Mouse (Mus musculus) embryo, embryonic 10 days (tissue): ENCODE measurements at regions not wholly inside any gene's neighbourhood (a gene's known extent, or its start where the extent isn't known, plus 50 kb on each side); places are given as distances from the start of the nearest gene placed in this dataset.

Experiments
- DNase-seq: peaks from one replicate; pipeline ENCODE4 v3.0.0-alpha.2; 2015; ENCODE audit warnings: low spot score

DNA sequence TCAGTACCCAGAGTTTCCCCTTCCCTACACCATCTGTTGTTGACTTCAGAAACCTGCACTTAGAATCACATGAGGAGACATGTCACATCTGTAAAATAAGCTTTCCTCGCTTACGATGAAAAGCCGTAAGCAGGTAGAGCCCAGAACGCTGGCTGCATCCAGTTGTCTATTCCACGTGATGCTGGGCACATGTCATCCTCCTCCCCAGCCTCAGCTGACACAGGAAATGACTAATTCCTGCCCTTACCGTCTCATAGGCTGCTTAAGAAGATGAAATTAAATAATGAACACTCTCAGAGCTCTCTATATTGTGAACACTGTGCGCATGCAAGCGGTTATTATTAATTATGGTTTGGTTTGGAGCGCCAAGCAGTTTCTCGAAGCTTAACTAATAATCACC, 83.6 kb upstream of the 3110018I06Rik start:
- DNase-seq, result no peak

DNA sequence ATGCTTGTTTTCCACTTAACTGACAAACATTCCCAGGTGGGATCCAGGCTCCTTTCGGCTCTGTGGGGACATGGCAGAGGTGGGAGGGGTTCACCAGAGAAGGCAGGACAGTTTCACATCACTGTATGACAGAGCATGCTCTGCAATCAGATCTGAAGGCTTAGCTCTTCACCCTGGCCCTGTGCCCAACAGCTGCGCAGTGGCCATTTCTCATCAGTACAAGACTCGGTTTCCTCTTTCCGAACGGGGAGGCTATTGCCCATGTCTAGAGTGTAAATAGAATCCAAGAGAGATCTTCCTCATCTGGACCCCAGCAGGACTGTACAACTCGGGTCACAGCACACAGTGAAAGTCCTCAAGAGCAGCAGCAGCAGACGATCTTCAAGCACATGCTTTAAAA, 64.5 kb upstream of the 3110018I06Rik start:
- DNase-seq, result no peak

DNA sequence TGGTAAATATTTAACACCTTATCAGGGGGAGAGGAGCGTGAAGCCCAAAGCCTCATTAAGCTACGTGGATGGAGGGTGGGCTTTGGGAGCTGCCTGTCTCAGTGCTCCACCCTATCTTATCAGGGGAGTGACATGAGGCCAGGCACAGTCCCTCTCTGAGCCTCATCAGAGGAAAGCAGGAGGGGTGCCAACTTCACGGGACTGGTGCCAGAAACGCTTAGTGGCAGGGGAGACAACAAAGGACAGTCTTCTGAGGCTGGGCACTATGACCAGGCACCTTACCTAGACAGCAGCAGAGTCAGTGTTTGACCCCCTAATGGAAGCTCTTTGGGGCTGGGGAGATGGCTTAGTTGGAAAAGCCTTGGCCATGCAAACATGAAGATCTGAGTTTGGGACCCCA, 49.9 kb upstream of the 3110018I06Rik start:
- DNase-seq, result no peak
